In the genomic region with DNA sequence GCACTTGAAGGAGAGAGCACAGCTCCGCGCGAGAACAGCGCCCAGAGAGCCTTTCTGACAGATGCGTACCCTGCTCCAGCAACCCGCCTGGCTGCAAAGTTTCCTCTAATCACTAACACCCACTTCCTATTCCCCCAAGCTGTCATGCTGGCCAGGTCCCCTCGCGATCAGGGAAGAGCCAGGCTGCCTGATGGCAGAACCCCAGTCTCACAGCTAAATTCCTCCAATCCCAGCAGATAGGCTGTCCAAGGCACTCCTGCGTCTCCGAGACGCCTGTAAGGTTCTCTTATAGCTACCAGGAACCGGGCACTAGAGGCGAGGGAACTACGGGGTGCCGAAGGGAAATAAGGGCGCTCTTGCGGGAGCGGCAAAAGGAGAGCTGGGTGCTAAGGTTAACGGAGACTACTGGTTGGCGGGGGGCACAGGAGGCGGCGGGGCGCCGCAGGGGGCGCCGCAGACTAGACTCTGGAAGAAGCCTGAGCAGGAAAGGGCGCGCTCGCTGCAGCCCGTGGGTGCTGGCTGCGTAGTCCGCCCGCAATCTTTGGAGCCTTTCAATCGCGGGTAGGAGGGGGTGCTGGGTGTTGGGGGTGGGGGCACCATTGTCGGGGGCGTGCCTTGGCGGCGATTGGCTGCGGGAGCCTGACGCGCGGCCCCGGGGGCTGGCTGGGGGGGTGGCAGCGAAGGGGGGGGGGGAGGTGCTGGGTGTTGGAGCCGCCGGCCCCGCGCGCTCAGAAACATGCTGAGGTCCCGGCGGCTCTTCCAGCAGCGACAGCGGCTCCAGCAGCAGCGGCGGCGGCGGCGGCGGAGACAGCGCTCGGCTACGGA, we compare ENCODE assay signal across 8 mouse cellular contexts. TPM values are rescaled to one million over a fixed set of nuclear protein-coding genes. Genes with fewer than 3 reads are reported as not detected.
DNase-seq lines count a peak whose midpoint lies in the region; ATAC-seq and TF ChIP-seq lines count a peak whose summit lies in the region.

Adrb1 (plus strand) TSS at position 813 of the 825 bp plus-strand sequence.

- peaks cover 32% of the 10 kb centered on the region for H3K27me3 ChIP-seq in ES-Bruce4 (ENCODE audit: control insufficient read depth, insufficient read depth, low read length, poor library complexity, severe bottlenecking)
- peaks cover 47% of the 10 kb centered on the region for H3K27me3 ChIP-seq in forebrain, embryonic 15.5 days
- H3K27me3 ChIP-seq in lung, embryonic 15.5 days = peaks cover 64% of the 10 kb centered on the region

- no peak for TF ChIP-seq POLR2A in ES-Bruce4 (IDR thresholded peaks at IDR 0.05; ENCODE audit: insufficient read depth, low read length)
- TF ChIP-seq POLR2A in olfactory bulb, adult 2 months (IDR thresholded peaks at IDR 0.05; ENCODE audit: insufficient read depth, low read depth, low read length) = peak; percentile 72

- H3K9ac ChIP-seq in ES-Bruce4 (ENCODE audit: low read depth, poor library complexity, severe bottlenecking) = peak within 1 kb of the TSS; percentile 56
- H3K9ac ChIP-seq in forebrain, embryonic 15.5 days (replicated peaks) = peak within 1 kb of the TSS; percentile 61
- peak within 1 kb of the TSS; percentile 50 for H3K9ac ChIP-seq in lung, embryonic 15.5 days

- H3K4me3 ChIP-seq in ES-Bruce4 (ENCODE audit: low read depth, low read length) = peak within 1 kb of the TSS; percentile 69
- peak within 1 kb of the TSS; percentile 52 for H3K4me3 ChIP-seq in forebrain, embryonic 15.5 days
- peak within 1 kb of the TSS; percentile 59 for H3K4me3 ChIP-seq in lung, embryonic 15.5 days
- peak within 1 kb of the TSS; percentile 62 for H3K4me3 ChIP-seq in olfactory bulb, adult 2 months (ENCODE audit: insufficient read depth, low read depth, low read length)

- no peaks in the 10 kb centered on the region for H3K9me3 ChIP-seq in ES-Bruce4 (replicated peaks; ENCODE audit: control insufficient read depth, insufficient read depth, low read length, poor library complexity, severe bottlenecking)
- H3K9me3 ChIP-seq in forebrain, embryonic 15.5 days = no peaks in the 10 kb centered on the region
- no peaks in the 10 kb centered on the region for H3K9me3 ChIP-seq in lung, embryonic 15.5 days

- TF ChIP-seq CTCF in ES-Bruce4 (IDR thresholded peaks at IDR 0.05; ENCODE audit: low read depth, low read length) = no peak
- no peak for TF ChIP-seq CTCF in olfactory bulb, adult 2 months (IDR thresholded peaks at IDR 0.05; ENCODE audit: insufficient read depth, low read depth, low read length)

- H3K27ac ChIP-seq in ES-Bruce4 (ENCODE audit: insufficient read depth, low read length) = no peak within 1 kb of the TSS
- peak within 1 kb of the TSS; percentile 80 for H3K27ac ChIP-seq in forebrain, embryonic 15.5 days (replicated peaks)
- H3K27ac ChIP-seq in lung, embryonic 15.5 days = peak within 1 kb of the TSS; percentile 46; the same call in 1 of the 2 replicates
- peak within 1 kb of the TSS; percentile 52 for H3K27ac ChIP-seq in olfactory bulb, adult 2 months (ENCODE audit: insufficient read depth, low read depth, low read length)

- H3K4me2 ChIP-seq in forebrain, embryonic 15.5 days (replicated peaks) = peak within 1 kb of the TSS; percentile 89
- peak within 1 kb of the TSS; percentile 98 for H3K4me2 ChIP-seq in lung, embryonic 15.5 days

- H3K4me1 ChIP-seq in ES-Bruce4 (ENCODE audit: control insufficient read depth, insufficient read depth, low read length) = no peaks in the 10 kb centered on the region
- peaks cover 36% of the 10 kb centered on the region for H3K4me1 ChIP-seq in forebrain, embryonic 15.5 days
- H3K4me1 ChIP-seq in lung, embryonic 15.5 days = peaks cover 38% of the 10 kb centered on the region
- peaks cover 22% of the 10 kb centered on the region for H3K4me1 ChIP-seq in olfactory bulb, adult 2 months (ENCODE audit: control insufficient read depth, insufficient read depth, low read length)

- peak; percentile 78 for ATAC-seq in forebrain, embryonic 15.5 days (replicated peaks)
- ATAC-seq in lung, embryonic 15.5 days (ENCODE audit: borderline replicate concordance, extremely low read depth, low FRiP score, low TSS enrichment) = peak; percentile 60

- DNase-seq in adrenal gland, postnatal 36 days = peak; percentile 70 to 82
- peak; percentile 75 to 82 for DNase-seq in heart, postnatal 36 days
- peak; percentile 77 to 85 for DNase-seq in layer of hippocampus, postnatal 10 days (ENCODE audit: low spot score in 2 of 2)
- peak; percentile 32 for DNase-seq in urinary bladder, postnatal 25 days (ENCODE audit: low spot score)

- under 1% methylated on average over 48 of the region's 63 CpGs for WGBS in forebrain, embryonic 15.5 days
- 0% methylated on average over 37 of the region's 63 CpGs for WGBS in lung, embryonic 15.5 days
- under 1% methylated on average over 55 of the region's 63 CpGs for WGBS in olfactory bulb, adult 2 months

- no peaks in the 10 kb centered on the region for H3K36me3 ChIP-seq in ES-Bruce4 (ENCODE audit: control insufficient read depth, insufficient read depth, low read length, poor library complexity, severe bottlenecking)
- no peaks in the 10 kb centered on the region for H3K36me3 ChIP-seq in forebrain, embryonic 15.5 days
- no peaks in the 10 kb centered on the region for H3K36me3 ChIP-seq in lung, embryonic 15.5 days

- TF ChIP-seq EP300 in ES-Bruce4 (IDR thresholded peaks at IDR 0.05; ENCODE audit: insufficient read depth, low read depth, low read length) = no peak

- intact Hi-C loops in heart, postnatal 36 days (cut with DNase I) = loop anchor here (2.0 to 5.0 kb wide), 7 partner anchors 23 to 299 kb away; no protein-coding TSS in a partner anchor

RNA-seq across cellular contexts. Expression of gene Adrb1, which starts in this region (rescaled TPM):
- polyA plus RNA-seq in ES-Bruce4 (2011; ENCODE audit: insufficient read depth, insufficient read length, low read depth, missing spikeins) = 0.44 and 1.0 TPM in 2 replicates
- 1 to 10 TPM; 2.9 to 4.1 TPM for total RNA-seq in adrenal gland, postnatal 36 days (2021)
- 1.6 TPM in 2 replicates for polyA plus RNA-seq in forebrain, embryonic 15.5 days (2015; fragmentation: Nextera tagmentation; extraction: Ambion mirVana)
- total RNA-seq in heart, postnatal 36 days (2021) = 10 to 100 TPM; 22.5 to 27.4 TPM
- total RNA-seq in layer of hippocampus, postnatal 10 days (2021) = 10 to 100 TPM; 12.1 to 12.8 TPM
- polyA plus RNA-seq in lung, embryonic 15.5 days (2015; fragmentation: Nextera tagmentation; extraction: Ambion mirVana) = 1.4 and 1.5 TPM in 2 replicates
- polyA plus RNA-seq in olfactory bulb, adult 2 months (2012; ENCODE audit: insufficient read depth, insufficient read length, low replicate concordance, missing spikeins) = not detected in 2 replicates
